Mouse (Mus musculus): ENCODE results near the gene Myo10. TPM values are rescaled to one million over a fixed set of nuclear protein-coding genes. Genes with fewer than 3 reads are reported as not detected.

The Myo10 gene
- polyA plus RNA-seq, 1 experiment from 2014 or later: 27.3 TPM

DNA sequence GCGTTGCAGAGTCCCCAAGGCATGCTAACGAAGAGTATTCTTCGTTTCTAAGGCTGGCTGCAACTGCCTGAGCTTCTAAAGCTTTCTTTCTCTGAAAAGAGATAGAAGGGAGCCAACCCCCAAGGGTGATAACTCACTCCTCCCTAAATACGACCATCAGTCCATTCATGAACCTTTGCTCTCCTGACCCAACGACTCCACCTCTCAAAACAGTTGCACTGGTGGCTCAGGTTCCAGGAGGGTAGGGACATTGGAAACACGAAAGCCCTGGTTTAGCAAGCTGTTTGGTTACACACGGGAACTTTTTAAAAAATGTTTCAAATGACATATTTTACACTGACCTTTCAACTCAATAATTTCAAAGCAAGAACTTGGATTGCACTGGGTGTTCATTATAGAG is 29.5 kb downstream of the Myo10 start:
- no peaks in the 10 kb centered on the region for H3K79me2 ChIP-seq (ENCODE audit: inconsistent target)
- H3K4me3 ChIP-seq (ENCODE audit: inconsistent target): no peak overlapping the region
- no peaks in the 10 kb centered on the region for H3K36me3 ChIP-seq (ENCODE audit: inconsistent target)
- H3K27ac ChIP-seq: no peak overlapping the region
- WGBS (ENCODE audit: missing documents): 89% methylated on average over 7 of the region's 7 CpGs

DNA sequence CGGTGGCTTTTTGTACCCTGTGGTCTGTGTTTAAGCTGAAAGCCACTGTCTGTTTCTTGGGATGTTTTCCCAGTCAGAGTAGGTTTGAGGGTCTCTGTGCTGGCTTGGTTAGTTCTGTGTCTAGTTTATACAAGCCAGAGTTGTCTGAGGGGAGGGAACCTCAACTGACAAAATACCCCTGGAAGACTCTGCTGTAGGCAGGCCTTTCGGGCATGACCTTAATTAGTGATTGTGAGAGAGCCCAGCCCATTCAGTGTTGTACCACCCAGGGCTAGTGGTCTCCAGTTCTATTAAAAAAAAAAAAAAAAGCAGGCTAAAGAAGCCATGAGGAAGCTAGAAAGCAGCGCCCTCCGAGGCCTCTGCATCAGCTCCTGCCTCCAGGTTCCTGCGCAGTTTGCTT is 30.0 kb downstream of the Myo10 start:
- no peak overlapping the region for H3K4me3 ChIP-seq (ENCODE audit: inconsistent target)
- no peaks in the 10 kb centered on the region for H3K36me3 ChIP-seq (ENCODE audit: inconsistent target)
- WGBS (ENCODE audit: missing documents): 94% methylated on average over 5 of the region's 5 CpGs
- H3K27ac ChIP-seq: no peak overlapping the region
- no peaks in the 10 kb centered on the region for H3K79me2 ChIP-seq (ENCODE audit: inconsistent target)

DNA sequence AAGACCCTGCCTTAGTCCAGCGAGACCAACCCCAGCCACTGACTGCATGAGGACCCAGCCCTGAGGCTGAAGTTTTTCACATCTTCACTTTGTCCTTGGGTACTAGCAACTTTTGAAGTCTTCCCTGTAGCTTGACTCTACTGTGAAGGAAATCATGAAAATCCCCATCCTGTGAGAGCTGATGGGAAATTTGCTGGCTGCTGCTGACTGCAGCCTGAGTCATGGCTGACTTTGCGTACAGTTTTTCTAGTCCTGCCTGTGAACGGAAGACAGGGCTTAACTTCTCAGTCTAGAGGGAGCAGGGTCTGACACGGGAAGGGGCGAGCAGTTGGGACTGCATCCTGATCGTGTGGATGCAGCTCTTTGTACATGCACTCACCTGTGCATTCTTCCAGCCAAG is 30.6 kb downstream of the Myo10 start:
- 88% methylated on average over 6 of the region's 6 CpGs for WGBS (ENCODE audit: missing documents)
- Histone ChIP-seq H3K36me3 (ENCODE audit: inconsistent target) (no peaks in the 10 kb centered on the region), H3K79me2 (ENCODE audit: inconsistent target) (no peaks in the 10 kb centered on the region)

DNA sequence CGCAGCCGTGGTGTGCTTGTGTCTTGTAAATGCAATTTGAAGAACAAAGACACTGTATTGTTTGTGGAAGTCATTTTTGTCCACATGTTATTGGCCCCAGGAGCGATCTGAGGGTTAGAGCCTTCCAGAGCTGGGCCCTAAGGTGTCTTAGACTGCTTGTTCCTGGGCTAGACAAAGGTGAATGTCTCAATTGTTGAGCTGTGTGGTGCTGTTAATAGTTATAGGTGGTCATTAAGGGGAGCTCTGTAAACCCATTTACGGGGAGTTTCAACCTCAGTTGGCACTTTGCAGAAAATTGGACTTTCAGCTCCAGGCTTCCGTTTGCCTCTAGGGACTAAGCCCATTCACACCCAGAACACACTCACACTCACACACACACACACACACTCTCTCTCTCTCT is 31.4 kb downstream of the Myo10 start:
- H3K36me3 ChIP-seq (ENCODE audit: inconsistent target): no peaks in the 10 kb centered on the region
- WGBS (ENCODE audit: missing documents): 94% methylated on average over 5 of the region's 5 CpGs
- H3K4me3 ChIP-seq (ENCODE audit: inconsistent target): no peak overlapping the region
- no peak overlapping the region for H3K27ac ChIP-seq
- no peaks in the 10 kb centered on the region for H3K79me2 ChIP-seq (ENCODE audit: inconsistent target)

More for the DNA sequence above, 30.6 kb downstream of the Myo10 start:
- H3K4me3 ChIP-seq (ENCODE audit: inconsistent target): no peak overlapping the region
- H3K27ac ChIP-seq: no peak overlapping the region

DNA sequence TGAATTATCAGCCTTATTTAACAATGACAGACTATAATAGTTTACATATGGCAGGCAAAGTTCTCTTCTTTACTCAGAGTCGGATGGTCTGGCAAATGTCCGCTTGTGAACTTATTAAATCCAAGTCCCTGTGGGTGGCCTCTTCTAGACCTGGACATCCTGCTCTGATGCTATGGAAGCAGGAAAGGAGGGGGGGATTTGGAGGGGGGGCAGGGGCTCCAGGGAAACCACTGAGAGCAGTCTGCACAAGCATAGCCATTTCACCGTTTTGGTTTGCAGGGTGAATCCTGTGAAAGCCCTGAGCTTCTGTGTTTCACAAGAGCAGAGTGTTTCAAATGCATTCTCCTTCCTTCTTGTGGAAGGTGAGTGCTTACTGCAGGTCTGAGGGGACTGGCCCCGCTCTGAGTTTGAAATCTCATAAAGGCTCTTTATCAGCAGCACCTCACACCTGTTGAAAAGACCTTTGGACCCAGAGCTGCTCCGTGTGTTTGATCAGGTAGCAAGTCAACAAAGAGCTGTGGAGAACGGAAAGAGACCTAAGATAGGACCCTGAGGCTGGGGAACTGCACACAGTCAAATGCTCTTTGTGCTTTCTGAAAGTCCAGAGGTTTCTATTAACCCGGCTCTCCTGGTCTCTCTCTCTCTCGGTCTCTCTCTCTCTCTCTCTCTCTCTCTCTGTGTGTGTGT is 40.7 kb downstream of the Myo10 start:
- WGBS (ENCODE audit: missing documents): 93% methylated on average over 8 of the region's 8 CpGs
- H3K27ac ChIP-seq: no peak overlapping the region
- no peaks in the 10 kb centered on the region for H3K79me2 ChIP-seq (ENCODE audit: inconsistent target)
- H3K36me3 ChIP-seq (ENCODE audit: inconsistent target): no peaks in the 10 kb centered on the region
- H3K4me3 ChIP-seq (ENCODE audit: inconsistent target): no peak overlapping the region

DNA sequence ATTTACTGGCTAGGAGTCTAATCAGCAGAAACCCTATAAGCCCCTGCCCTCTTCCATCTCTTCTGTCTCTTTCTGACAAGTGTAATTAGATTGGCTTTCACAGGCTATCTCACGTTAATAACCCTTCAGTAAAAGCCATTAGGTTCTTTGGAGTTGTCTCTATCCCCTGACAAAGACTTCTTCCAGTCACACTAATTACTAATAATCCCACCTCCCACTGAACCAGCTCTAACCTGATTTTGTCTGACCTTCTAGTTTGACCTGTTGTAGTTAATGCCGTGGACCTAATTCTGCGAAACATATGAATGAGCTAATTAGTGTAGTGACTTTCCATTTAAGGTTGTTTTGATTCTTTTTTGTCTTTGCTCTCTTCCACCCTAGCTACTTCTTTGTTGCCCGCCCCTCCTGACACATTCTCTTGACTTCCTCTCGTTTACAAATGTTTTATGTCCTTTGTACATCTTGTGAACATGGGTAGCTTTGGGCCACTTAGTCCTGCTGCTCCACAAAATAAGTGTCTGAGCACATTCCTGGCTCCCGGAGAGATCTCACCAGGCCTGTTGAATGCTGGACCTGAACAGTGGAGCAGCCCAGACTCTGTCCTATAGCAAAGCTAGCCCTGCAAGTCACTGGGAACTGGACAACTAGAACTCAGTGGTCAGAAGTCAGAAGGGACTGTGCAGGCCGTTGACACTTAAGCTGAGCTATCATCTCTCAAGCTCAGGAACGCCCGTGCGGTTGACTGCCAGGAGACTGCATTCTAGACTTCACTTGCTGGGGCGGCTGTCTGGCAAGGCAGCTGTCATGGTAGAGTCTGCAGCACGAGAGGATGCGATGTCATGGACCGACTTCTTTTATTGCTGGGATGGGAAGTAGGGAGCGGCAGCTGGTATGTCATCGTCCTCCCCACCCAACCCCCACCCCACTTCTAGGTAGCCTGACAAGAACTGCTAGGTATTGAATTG is 47.2 kb downstream of the Myo10 start:
- Histone ChIP-seq H3K4me3 (ENCODE audit: inconsistent target) (no peak overlapping the region), H3K36me3 (ENCODE audit: inconsistent target) (no peaks in the 10 kb centered on the region), H3K79me2 (ENCODE audit: inconsistent target) (no peaks in the 10 kb centered on the region), H3K27ac (no peak overlapping the region)
- 91% methylated on average over 16 of the region's 16 CpGs for WGBS (ENCODE audit: missing documents)

DNA sequence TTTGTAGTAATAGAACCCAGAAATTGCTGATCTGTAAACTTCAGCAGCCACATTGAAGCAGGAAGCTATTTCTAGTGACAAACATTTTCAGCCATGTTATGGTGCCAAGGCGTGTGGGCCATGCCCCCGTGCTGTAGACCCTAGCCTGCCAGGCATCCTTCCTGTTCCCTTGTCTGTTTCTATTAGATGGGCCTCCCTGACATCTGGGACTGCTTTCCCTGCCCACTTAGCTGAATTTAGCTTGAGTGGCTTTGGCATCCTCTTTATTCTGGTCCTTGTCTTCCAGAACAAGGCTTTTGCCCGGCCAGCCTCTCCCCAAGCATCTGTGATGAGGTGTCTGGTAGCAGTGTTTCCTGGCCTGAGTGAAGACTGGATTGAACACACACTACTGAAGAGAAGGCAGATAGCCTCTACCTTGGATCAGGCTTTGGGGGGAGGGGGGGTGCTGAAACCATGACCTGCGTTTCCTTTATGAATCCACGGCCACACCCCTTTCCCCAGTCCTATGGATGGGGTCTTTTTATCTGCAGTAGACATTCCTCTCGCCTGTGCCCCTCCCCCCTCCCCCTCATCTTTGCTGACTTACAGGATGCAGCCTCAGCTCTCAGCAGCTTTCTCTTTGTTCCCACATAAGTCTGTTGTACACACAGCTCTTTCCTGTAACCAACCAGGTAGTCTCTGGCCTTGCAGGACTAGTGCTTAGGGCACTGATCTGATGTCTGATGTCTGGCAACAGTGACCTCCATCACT is 51.1 kb downstream of the Myo10 start:
- Histone ChIP-seq H3K79me2 (ENCODE audit: inconsistent target) (no peaks in the 10 kb centered on the region), H3K27ac (no peak overlapping the region), H3K4me3 (ENCODE audit: inconsistent target) (no peak overlapping the region), H3K36me3 (ENCODE audit: inconsistent target) (no peaks in the 10 kb centered on the region)
- 72% methylated on average over 6 of the region's 6 CpGs for WGBS (ENCODE audit: missing documents)

DNA sequence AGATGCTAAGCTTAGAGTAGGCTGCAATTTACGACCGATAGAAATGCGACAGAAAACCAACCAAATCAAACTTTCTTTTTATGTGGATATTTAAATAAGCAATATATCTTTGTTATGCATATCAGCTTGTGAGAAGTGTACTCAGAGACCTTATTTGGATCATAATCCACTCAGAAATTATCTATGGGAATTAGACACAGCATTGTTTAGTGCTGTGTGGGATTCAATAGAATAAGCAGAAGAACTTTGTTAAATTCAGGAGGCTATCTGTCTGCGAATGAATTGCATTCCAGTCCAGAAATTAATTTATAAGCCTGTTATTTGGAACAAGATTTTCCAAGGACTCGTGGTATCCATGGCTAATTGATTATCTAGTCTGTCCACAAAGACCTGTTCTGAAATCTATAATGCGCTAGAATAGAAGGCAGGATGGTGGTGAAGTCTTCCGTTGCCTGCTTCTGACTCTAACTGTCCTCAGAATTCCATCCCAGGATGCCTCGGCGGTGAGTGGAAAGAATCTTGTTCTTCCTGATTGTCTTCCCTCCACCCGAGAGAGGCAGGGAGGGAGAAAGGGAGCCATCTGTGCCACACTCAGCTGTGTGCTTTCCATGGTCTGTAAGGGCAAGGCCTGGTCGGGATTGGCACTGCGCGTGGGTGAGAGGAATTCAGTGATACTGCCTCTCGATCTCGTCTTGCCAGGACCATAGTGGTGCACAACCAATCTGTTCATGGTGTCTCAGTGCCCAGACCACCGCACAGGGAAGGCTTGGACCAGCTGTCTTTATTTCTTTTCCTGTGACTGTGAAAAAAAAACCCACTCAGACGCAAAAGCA is 52.0 kb downstream of the Myo10 start:
- WGBS (ENCODE audit: missing documents): 94% methylated on average over 17 of the region's 17 CpGs
- H3K36me3 ChIP-seq (ENCODE audit: inconsistent target): no peaks in the 10 kb centered on the region
- H3K79me2 ChIP-seq (ENCODE audit: inconsistent target): no peaks in the 10 kb centered on the region
- H3K27ac ChIP-seq: no peak overlapping the region
- H3K4me3 ChIP-seq (ENCODE audit: inconsistent target): no peak overlapping the region

DNA sequence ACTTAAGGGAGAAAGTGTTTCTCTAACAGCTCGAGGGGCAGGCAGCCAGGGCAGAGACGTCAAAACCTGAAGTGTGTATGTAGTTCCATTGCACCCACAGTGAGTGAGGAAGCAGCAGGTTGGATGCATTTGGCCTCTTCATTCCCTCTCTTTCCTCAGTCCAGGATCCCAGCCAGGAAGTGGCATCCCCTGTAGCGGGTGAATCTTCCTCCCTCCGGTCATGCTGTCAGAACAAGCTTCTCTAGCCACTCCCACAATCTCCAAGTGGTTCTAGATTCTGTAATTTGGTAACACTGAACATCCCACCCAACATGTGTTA is 52.6 kb downstream of the Myo10 start:
- WGBS (ENCODE audit: missing documents): 96% methylated on average over 3 of the region's 4 CpGs
- Histone ChIP-seq H3K27ac (no peak overlapping the region), H3K4me3 (ENCODE audit: inconsistent target) (no peak overlapping the region), H3K36me3 (ENCODE audit: inconsistent target) (no peaks in the 10 kb centered on the region), H3K79me2 (ENCODE audit: inconsistent target) (no peaks in the 10 kb centered on the region)

DNA sequence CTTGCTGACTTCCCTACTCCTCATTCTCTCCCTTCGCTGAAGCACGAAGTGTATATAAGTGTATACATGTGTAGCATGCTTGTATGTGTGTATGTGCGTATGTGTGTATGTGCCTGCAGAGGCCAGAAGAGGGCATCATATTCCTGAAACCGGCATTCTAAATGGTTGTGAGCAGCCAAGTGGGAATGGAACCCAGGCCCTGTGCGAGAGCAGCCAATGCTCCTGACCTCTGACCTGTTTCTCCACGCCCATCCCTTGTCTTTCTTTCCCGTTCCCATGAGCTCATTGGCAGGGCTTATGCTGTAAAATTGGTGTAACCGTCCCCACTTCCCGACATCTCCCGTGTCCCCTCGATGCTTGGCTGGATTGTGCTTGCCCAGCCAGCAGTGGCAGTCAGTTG is 53.0 kb downstream of the Myo10 start:
- Histone ChIP-seq H3K36me3 (ENCODE audit: inconsistent target) (no peaks in the 10 kb centered on the region), H3K79me2 (ENCODE audit: inconsistent target) (no peaks in the 10 kb centered on the region), H3K4me3 (ENCODE audit: inconsistent target) (no peak overlapping the region), H3K27ac (no peak overlapping the region)
- 97% methylated on average over 11 of the region's 11 CpGs for WGBS (ENCODE audit: missing documents)

DNA sequence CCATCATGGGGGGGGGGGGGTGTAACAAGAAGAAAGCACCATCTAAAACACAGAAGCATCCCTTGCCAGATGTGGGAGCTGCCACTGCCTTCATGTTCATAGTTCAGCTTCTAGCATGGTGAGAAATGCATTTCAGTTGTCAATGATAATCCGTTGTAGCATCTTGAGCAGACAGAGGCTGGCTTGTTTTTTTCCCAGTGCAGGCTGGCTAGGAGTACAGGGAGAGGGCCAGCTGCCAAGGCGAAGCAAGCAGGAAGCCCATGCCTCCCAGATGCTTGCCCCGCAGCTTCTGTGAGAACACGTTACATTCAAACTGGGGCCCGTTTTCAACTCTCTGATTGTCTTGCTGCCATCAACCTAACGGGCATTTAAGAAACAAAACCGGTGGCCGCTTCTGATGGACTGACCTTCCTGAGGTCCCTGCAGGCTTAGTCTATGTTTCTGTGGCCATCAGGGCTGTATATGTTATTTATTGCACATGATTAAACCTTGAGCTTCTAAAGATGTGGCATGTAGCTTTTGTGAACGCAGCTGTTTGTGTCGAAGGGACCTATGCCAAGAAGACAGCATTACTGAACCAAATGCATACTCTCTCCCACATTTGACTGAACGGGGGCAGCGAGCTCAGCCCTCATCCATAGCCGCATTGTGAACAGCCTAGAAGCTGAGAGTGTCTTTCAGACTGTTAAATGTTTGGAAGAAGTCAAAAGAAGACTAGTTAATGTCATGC is 53.9 kb downstream of the Myo10 start:
- Histone ChIP-seq H3K4me3 (ENCODE audit: inconsistent target) (no peak overlapping the region), H3K79me2 (ENCODE audit: inconsistent target) (no peaks in the 10 kb centered on the region), H3K36me3 (ENCODE audit: inconsistent target) (no peaks in the 10 kb centered on the region), H3K27ac (no peak overlapping the region)
- 91% methylated on average over 13 of the region's 13 CpGs for WGBS (ENCODE audit: missing documents)

DNA sequence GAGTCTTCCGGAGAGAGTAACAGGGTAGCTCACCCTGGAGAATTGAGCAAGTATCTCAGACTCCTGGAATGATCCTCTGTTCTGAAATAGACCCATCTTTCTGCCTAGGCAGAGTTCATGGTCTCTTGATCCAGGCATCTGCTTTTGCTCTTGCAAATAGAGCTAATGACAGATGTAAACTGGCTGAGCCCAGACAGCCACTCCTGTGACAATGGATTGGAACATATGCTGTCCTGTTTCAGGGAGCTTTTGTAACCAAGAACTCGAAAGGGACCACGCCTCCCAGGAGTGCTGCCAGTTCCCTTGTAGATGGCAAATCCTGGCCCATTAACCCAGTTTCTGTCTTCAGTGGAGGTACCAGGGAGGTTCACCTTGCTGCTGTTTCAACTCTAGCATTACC is 56.8 kb downstream of the Myo10 start:
- H3K79me2 ChIP-seq (ENCODE audit: inconsistent target): no peaks in the 10 kb centered on the region
- no peak overlapping the region for H3K27ac ChIP-seq
- H3K4me3 ChIP-seq (ENCODE audit: inconsistent target): no peak overlapping the region
- no peaks in the 10 kb centered on the region for H3K36me3 ChIP-seq (ENCODE audit: inconsistent target)
- WGBS (ENCODE audit: missing documents): 79% methylated on average over 3 of the region's 3 CpGs

DNA sequence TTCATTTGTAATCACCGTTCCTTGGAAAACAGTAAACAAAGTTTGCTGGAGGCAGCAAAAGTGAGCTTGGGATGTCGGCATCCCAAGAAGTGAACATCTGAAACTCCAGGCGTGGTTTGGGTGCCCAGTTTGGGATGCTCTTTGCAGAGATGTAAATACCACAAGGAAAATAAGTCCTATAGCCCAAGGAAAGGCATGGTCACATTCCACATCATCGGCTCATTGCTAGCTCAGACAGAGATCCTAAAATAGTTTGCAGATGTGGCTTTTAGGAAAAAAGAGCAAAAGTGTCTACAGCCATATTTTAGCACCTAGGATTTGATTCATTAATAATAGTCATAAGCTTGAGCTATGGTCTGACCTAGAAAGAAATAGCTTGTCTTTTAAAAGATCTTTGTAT is 57.3 kb downstream of the Myo10 start:
- Histone ChIP-seq H3K27ac (no peak overlapping the region), H3K79me2 (ENCODE audit: inconsistent target) (no peaks in the 10 kb centered on the region), H3K4me3 (ENCODE audit: inconsistent target) (no peak overlapping the region), H3K36me3 (ENCODE audit: inconsistent target) (no peaks in the 10 kb centered on the region)
- 93% methylated on average over 4 of the region's 4 CpGs for WGBS (ENCODE audit: missing documents)

Data from macrophage (primary cell).